Comparison of ENCODE assay signal across 28 mouse cellular contexts in the genomic region with DNA sequence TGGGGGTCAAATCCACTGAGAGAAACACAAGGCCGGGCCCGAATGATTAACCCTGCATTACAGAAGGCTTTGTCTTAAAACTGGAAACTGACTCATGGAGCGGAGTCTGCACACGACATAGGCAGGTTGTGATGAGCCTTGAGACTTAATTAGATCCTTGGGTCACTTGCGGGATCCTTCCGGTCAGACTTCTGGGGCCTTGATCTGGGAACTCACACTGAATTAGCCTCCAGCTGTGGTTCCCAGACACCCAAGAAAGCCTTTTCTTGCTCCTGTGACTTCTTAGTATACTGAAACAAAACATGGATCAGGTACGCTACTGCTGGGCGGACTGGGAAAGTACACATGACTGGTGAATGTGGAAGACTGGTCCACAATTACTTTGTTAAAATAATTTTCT.
DNase-seq lines count a peak whose midpoint lies in the region; ATAC-seq lines count a peak whose summit lies in the region.
"Had no signal": no experiment of that assay in that cellular context is flagged by ENCODE, and none has a peak within 500 bp of the region (broad histone marks: within the 10 kb centered on the region; RNA-seq: fewer than 3 reads in every experiment).

No protein-coding gene starts in this region.

- H3K4me2 ChIP-seq in forebrain, embryonic 15.5 days (replicated peaks): no peak overlapping the region
- no peak overlapping the region for H3K4me2 ChIP-seq in midbrain, embryonic 16.5 days (ENCODE audit: low read length)
- H3K4me2 ChIP-seq: embryonic facial prominence, embryonic 13.5 days; heart, embryonic 12.5 days; heart, embryonic 15.5 days; hindbrain, embryonic 13.5 days had no signal

- H3K36me3 ChIP-seq in forebrain, embryonic 10.5 days (replicated peaks): no peaks in the 10 kb centered on the region
- H3K36me3 ChIP-seq in forebrain, embryonic 15.5 days: no peaks in the 10 kb centered on the region
- H3K36me3 ChIP-seq in midbrain, embryonic 10.5 days: no peaks in the 10 kb centered on the region
- no peaks in the 10 kb centered on the region for H3K36me3 ChIP-seq in midbrain, embryonic 16.5 days (ENCODE audit: control insufficient read depth, insufficient read depth, low read length)
- H3K36me3 ChIP-seq: embryonic facial prominence, embryonic 10.5 days; embryonic facial prominence, embryonic 13.5 days; G1E; heart, embryonic 12.5 days; heart, embryonic 15.5 days; hindbrain, embryonic 10.5 days; hindbrain, embryonic 13.5 days had no signal

- 25% methylated on average over 8 of the region's 8 CpGs for WGBS in forebrain, embryonic 10.5 days
- WGBS in forebrain, embryonic 15.5 days: 36% methylated on average over 8 of the region's 8 CpGs
- WGBS in midbrain, embryonic 10.5 days: 35% methylated on average over 8 of the region's 8 CpGs
- 33% methylated on average over 8 of the region's 8 CpGs for WGBS in midbrain, embryonic 16.5 days

- peaks cover 20% of the 10 kb centered on the region for H3K4me1 ChIP-seq in forebrain, embryonic 10.5 days
- H3K4me1 ChIP-seq in forebrain, embryonic 15.5 days: peaks cover 13% of the 10 kb centered on the region
- H3K4me1 ChIP-seq in midbrain, embryonic 10.5 days: peaks cover 25% of the 10 kb centered on the region
- H3K4me1 ChIP-seq in midbrain, embryonic 16.5 days (ENCODE audit: control insufficient read depth, insufficient read depth, low read length): peaks cover 12% of the 10 kb centered on the region; the same call in 1 of the 2 replicates
- H3K4me1 ChIP-seq: embryonic facial prominence, embryonic 13.5 days; heart, embryonic 12.5 days; heart, embryonic 15.5 days had no signal

- ATAC-seq in forebrain, embryonic 15.5 days (replicated peaks): no peak
- ATAC-seq in midbrain, embryonic 16.5 days: no peak
- ATAC-seq: hindbrain, embryonic 16.5 days; Patski had no signal

- no peak for DNase-seq in forebrain, embryonic 10.5 days (ENCODE audit: extremely low spot score, low spot score)
- peak; percentile 19 for DNase-seq in midbrain, embryonic 10.5 days (ENCODE audit: low spot score)
- DNase-seq in retina, postnatal 1 day: peak; percentile 17
- no peak for DNase-seq in retina, embryonic 14.5 days (ENCODE audit: low spot score)
- DNase-seq in kidney, postnatal 14 days: no peak
- DNase-seq: adrenal gland, postnatal 10 days; adrenal gland, postnatal 36 days; B cell, adult 2 months; cerebellum, adult 18-20 months; cerebellum, adult 9-10 months; cerebellum, postnatal 14 days; gastrocnemius, postnatal 25 days; heart, adult 18-20 months; heart, postnatal 10 days; heart, postnatal 36 days had no signal

- H3K9ac ChIP-seq in forebrain, embryonic 15.5 days (replicated peaks): no peak overlapping the region
- H3K9ac ChIP-seq in midbrain, embryonic 16.5 days (ENCODE audit: low read depth, low read length): no peak overlapping the region
- H3K9ac ChIP-seq: embryonic facial prominence, embryonic 13.5 days; heart, embryonic 12.5 days; heart, embryonic 15.5 days; hindbrain, embryonic 13.5 days had no signal

- H3K27ac ChIP-seq in forebrain, embryonic 10.5 days: peak overlapping the region; percentile 48; the same call in 1 of the 2 replicates
- no peak overlapping the region for H3K27ac ChIP-seq in forebrain, embryonic 15.5 days (replicated peaks)
- H3K27ac ChIP-seq in midbrain, embryonic 10.5 days (replicated peaks): peak overlapping the region; percentile 68
- no peak overlapping the region for H3K27ac ChIP-seq in midbrain, embryonic 16.5 days (ENCODE audit: low read length)
- H3K27ac ChIP-seq: embryonic facial prominence, embryonic 10.5 days; embryonic facial prominence, embryonic 13.5 days; heart, embryonic 15.5 days; hindbrain, embryonic 10.5 days; hindbrain, embryonic 13.5 days had no signal

- H3K9me3 ChIP-seq in forebrain, embryonic 10.5 days: no peaks in the 10 kb centered on the region
- no peaks in the 10 kb centered on the region for H3K9me3 ChIP-seq in forebrain, embryonic 15.5 days
- H3K9me3 ChIP-seq in midbrain, embryonic 10.5 days (replicated peaks): no peaks in the 10 kb centered on the region
- H3K9me3 ChIP-seq in midbrain, embryonic 16.5 days (replicated peaks; ENCODE audit: control insufficient read depth, low read length, poor library complexity, severe bottlenecking): no peaks in the 10 kb centered on the region
- H3K9me3 ChIP-seq: embryonic facial prominence, embryonic 10.5 days; embryonic facial prominence, embryonic 13.5 days; heart, embryonic 12.5 days; heart, embryonic 15.5 days; hindbrain, embryonic 10.5 days; hindbrain, embryonic 13.5 days had no signal

- H3K4me3 ChIP-seq in forebrain, embryonic 10.5 days: no peak overlapping the region
- H3K4me3 ChIP-seq in forebrain, embryonic 15.5 days: no peak overlapping the region
- H3K4me3 ChIP-seq in midbrain, embryonic 10.5 days: no peak overlapping the region
- no peak overlapping the region for H3K4me3 ChIP-seq in midbrain, embryonic 16.5 days (ENCODE audit: low read depth, low read length)
- H3K4me3 ChIP-seq: embryonic facial prominence, embryonic 10.5 days; embryonic facial prominence, embryonic 13.5 days; erythroblast, embryonic 14.5 days; heart, embryonic 12.5 days; heart, embryonic 15.5 days; hindbrain, embryonic 10.5 days; hindbrain, embryonic 13.5 days had no signal

- H3K27me3 ChIP-seq in forebrain, embryonic 10.5 days (ENCODE audit: poor library complexity, severe bottlenecking): peaks cover 4% of the 10 kb centered on the region; the same call in 1 of the 2 replicates
- no peaks in the 10 kb centered on the region for H3K27me3 ChIP-seq in forebrain, embryonic 15.5 days
- H3K27me3 ChIP-seq in midbrain, embryonic 10.5 days (ENCODE audit: low read depth, poor library complexity, severe bottlenecking): peaks cover 19% of the 10 kb centered on the region
- no peaks in the 10 kb centered on the region; the same call in 1 of the 2 replicates for H3K27me3 ChIP-seq in midbrain, embryonic 16.5 days (ENCODE audit: control insufficient read depth, insufficient read depth, low read depth, low read length)
- H3K27me3 ChIP-seq: CH12.LX; embryonic facial prominence, embryonic 13.5 days; heart, embryonic 12.5 days; heart, embryonic 15.5 days; hindbrain, embryonic 13.5 days had no signal

Comparison
In these comparisons a context has a peak if more than half of its experiments do, and no peak if none do; other contexts are left out.
1. DNase-seq: peak in midbrain, embryonic 10.5 days (single experiment) and retina, postnatal 1 day (single experiment); none in forebrain, embryonic 10.5 days (single experiment), retina, embryonic 14.5 days (single experiment) and kidney, postnatal 14 days (single experiment).
2. H3K27ac ChIP-seq: peak in forebrain, embryonic 10.5 days (single experiment) and midbrain, embryonic 10.5 days (single experiment); none in forebrain, embryonic 15.5 days (single experiment) and midbrain, embryonic 16.5 days (single experiment).